Mouse (Mus musculus) monocyte, adult 59 days (primary cell): ENCODE measurements around the gene Mfap2. TPM values are rescaled to one million over a fixed set of nuclear protein-coding genes. Genes with fewer than 3 reads are reported as not detected.

Source experiments
- total RNA-seq, 2 experiments: library from RNA; stranded (reverse); gene quantifications; one replicate each; pipeline ENCODE4 v1.2.4; 2023

Gene Mfap2
- under 1 TPM in 1 of 2 experiments, not detected in 1; 0.82 TPM for total RNA-seq

GRCm38 (mm10) chr4:141010118-141010517 lies at the start of gene Mfap2:
Gene Mfap2 (plus strand): TSS chr4:141010418.

GRCm38 (mm10) chr4:140960781-140961466 lies 49.3 kb upstream of the Mfap2 start, which contains the start of gene Sdhb:
Gene Sdhb (plus strand): TSS chr4:140961203.

GRCm38 (mm10) chr4:140986711-140987395 lies 23.4 kb upstream of the Mfap2 start, which contains the start of gene Atp13a2:
Gene Atp13a2 (plus strand): TSS chr4:140986873.

GRCm38 (mm10) chr4:141060426-141061301 lies 50.4 kb downstream of the Mfap2 start, which contains the start of gene Crocc:
Gene Crocc (minus strand): TSS chr4:141060550.

Other genes starting within 250 kb of the Mfap2 start
- gene Padi4, start 236.2 kb upstream of the Mfap2 start, total RNA-seq: 10 to 100 TPM; 22.0 to 46.1 TPM
- gene Padi3, start 199.8 kb upstream of the Mfap2 start, total RNA-seq: under 1 TPM; 0.21 to 0.27 TPM
- not detected for gene Padi1, start 164.6 kb upstream of the Mfap2 start, total RNA-seq
- 100 to 1,000 TPM; 106 to 111 TPM for gene Padi2, start 104.1 kb upstream of the Mfap2 start, total RNA-seq
- 100 to 1,000 TPM; 115 to 124 TPM for gene Sdhb, start 49.2 kb upstream of the Mfap2 start, total RNA-seq
- 100 to 1,000 TPM; 171 to 207 TPM for gene Atp13a2, start 23.5 kb upstream of the Mfap2 start, total RNA-seq
- 10 to 100 TPM in 1 of 2 experiments, 1 to 10 TPM in 1; 9.9 to 11.1 TPM for gene Crocc, start 50.1 kb downstream of the Mfap2 start, total RNA-seq
- gene Necap2, start 67.9 kb downstream of the Mfap2 start, total RNA-seq: 100 to 1,000 TPM; 122 to 140 TPM
- not detected for gene Spata21, start 77.9 kb downstream of the Mfap2 start, total RNA-seq
- gene Szrd1, start 129.4 kb downstream of the Mfap2 start, total RNA-seq: 100 to 1,000 TPM; 132 to 139 TPM
- gene Fbxo42, start 137.5 kb downstream of the Mfap2 start, total RNA-seq: 10 to 100 TPM; 20.6 to 23.6 TPM
- gene Rsg1, start 203.5 kb downstream of the Mfap2 start, total RNA-seq: under 1 TPM; 0.46 to 0.68 TPM
- gene Arhgef19, start 229.1 kb downstream of the Mfap2 start, total RNA-seq: 1 to 10 TPM in 1 of 2 experiments, not detected in 1; 1.2 TPM